ENCODE assay signal across 7 mouse cellular contexts in the genomic region with DNA sequence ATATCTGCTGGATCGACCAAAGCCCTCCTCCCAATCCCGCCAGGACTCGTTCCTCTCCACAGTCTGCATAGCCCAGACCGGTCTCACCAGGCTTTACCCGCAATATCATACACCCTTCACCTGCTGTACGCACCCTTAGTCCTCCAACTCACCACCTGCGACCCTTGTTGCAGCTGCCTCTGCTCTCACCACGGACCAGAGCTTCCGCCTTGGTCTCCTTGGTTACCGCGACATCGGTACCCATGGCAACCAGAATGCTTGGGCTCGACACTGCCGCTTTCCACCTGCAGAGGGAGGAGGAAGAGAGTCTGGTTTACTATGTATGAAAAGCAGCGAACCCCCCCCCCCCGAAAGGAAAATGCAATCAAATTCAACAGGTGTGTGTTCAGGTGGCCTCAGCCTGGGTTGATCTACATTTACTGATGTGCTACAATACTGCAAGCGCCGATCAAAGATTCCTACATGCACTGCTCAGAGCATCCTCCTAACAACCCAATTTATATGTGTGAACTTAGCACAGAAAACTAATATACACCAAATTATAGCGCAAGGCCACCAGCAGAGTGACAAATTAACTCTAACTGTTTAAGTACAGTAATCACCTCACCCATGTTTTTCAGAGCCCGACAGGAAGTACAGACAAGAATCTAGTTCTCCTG. TPM values are rescaled to one million over a fixed set of nuclear protein-coding genes. Genes with fewer than 3 reads are reported as not detected.
DNase-seq lines count a peak whose midpoint lies in the region; ATAC-seq lines count a peak whose summit lies in the region.

A gene (minus strand): TSS at position 197 of the 659 bp plus-strand sequence.

- no peak within 1 kb of the TSS for H3K27ac ChIP-seq in liver, embryonic 13.5 days
- no peak within 1 kb of the TSS for H3K27ac ChIP-seq in neural tube, embryonic 11.5 days (ENCODE audit: low read depth, low read length)

- no peaks in the 10 kb centered on the region for H3K36me3 ChIP-seq in liver, embryonic 13.5 days
- H3K36me3 ChIP-seq in neural tube, embryonic 11.5 days (ENCODE audit: control insufficient read depth, insufficient read depth, low read length), result no peaks in the 10 kb centered on the region

- ATAC-seq in liver, embryonic 13.5 days (ENCODE audit: low read depth), result no peak
- peak; percentile 96 for ATAC-seq in neural tube, embryonic 11.5 days (ENCODE audit: insufficient read depth, low FRiP score, low TSS enrichment)

- H3K9ac ChIP-seq in liver, embryonic 13.5 days, result no peak within 1 kb of the TSS
- no peak within 1 kb of the TSS for H3K9ac ChIP-seq in neural tube, embryonic 11.5 days (ENCODE audit: low read length)

- H3K27me3 ChIP-seq in liver, embryonic 13.5 days, result no peaks in the 10 kb centered on the region
- H3K27me3 ChIP-seq in neural tube, embryonic 11.5 days (ENCODE audit: control insufficient read depth, insufficient read depth, low read length), result no peaks in the 10 kb centered on the region

- H3K4me3 ChIP-seq in liver, embryonic 13.5 days (replicated peaks), result no peak within 1 kb of the TSS
- peak within 1 kb of the TSS; percentile 23 for H3K4me3 ChIP-seq in neural tube, embryonic 11.5 days (ENCODE audit: low read depth, low read length)

- no peaks in the 10 kb centered on the region for H3K9me3 ChIP-seq in liver, embryonic 13.5 days (replicated peaks)
- no peaks in the 10 kb centered on the region for H3K9me3 ChIP-seq in neural tube, embryonic 11.5 days (ENCODE audit: control insufficient read depth, low read length)

- peak; percentile 81 for DNase-seq in ES-CJ7 (ENCODE audit: low read depth, low spot score)
- peak; percentile 85 to 87 for DNase-seq in cerebellum, postnatal 10 days
- DNase-seq in frontal cortex, postnatal 25 days (ENCODE audit: low spot score in 2 of 2), result peak; percentile 48 to 64
- DNase-seq in kidney, postnatal 36 days, result peak; percentile 4 to 30
- no peak for DNase-seq in liver, embryonic 13.5 days
- peak; percentile 83 for DNase-seq in neural tube, embryonic 11.5 days (ENCODE audit: low spot score)
- peak; percentile 59 for DNase-seq in telencephalon, adult 2 months (ENCODE audit: low read depth, low spot score)

- no peaks in the 10 kb centered on the region for H3K4me1 ChIP-seq in liver, embryonic 13.5 days (replicated peaks)
- H3K4me1 ChIP-seq in neural tube, embryonic 11.5 days (ENCODE audit: control insufficient read depth, insufficient read depth, low read length), result no peaks in the 10 kb centered on the region

- H3K4me2 ChIP-seq in liver, embryonic 13.5 days, result 0 out of 2 replicates have a peak within 1 kb of the TSS, but pooled peaks have one; percentile 8
- H3K4me2 ChIP-seq in neural tube, embryonic 11.5 days (ENCODE audit: low read depth), result peak within 1 kb of the TSS; percentile 46

- WGBS in liver, embryonic 13.5 days (ENCODE audit: insufficient replicate concordance), result 17% methylated on average over 20 of the region's 20 CpGs
- WGBS in neural tube, embryonic 11.5 days, result 17% methylated on average over 20 of the region's 20 CpGs

RNA-seq across cellular contexts. Expression of the gene that starts here (rescaled TPM):
- not detected in 2 replicates for polyA plus RNA-seq in liver, embryonic 13.5 days (2015; fragmentation: Nextera tagmentation; extraction: Ambion mirVana)
- polyA plus RNA-seq in neural tube, embryonic 11.5 days (2014; fragmentation: Nextera tagmentation; extraction: Ambion mirVana), result not detected in 2 replicates

Comparison
In these comparisons a context has a peak if more than half of its experiments do, and no peak if none do; other contexts are left out.
1. Peak in DNase-seq, ATAC-seq, H3K4me3 ChIP-seq and H3K4me2 ChIP-seq in neural tube, embryonic 11.5 days; RNA of the gene not detected or under 1 TPM.